ENCODE assay signal across 28 mouse cellular contexts in genomic region chr19:28663148-28663547, GRCm38 (mm10). TPM values are rescaled to one million over a fixed set of nuclear protein-coding genes. Genes with fewer than 3 reads are reported as not detected.
DNase-seq lines count a peak whose midpoint lies in the region; ATAC-seq and TF ChIP-seq lines count a peak whose summit lies in the region.
"Had no signal": no experiment of that assay in that cellular context is flagged by ENCODE, and none has a peak within 500 bp of the region (broad histone marks: within the 10 kb centered on the region; RNA-seq: fewer than 3 reads in every experiment).

No protein-coding gene starts in this region.

- ATAC-seq in heart, embryonic 13.5 days (ENCODE audit: extremely low read depth, insufficient number of reproducible peaks, low FRiP score, low TSS enrichment): no peak
- ATAC-seq in hindbrain, embryonic 16.5 days: no peak
- ATAC-seq: forebrain, embryonic 15.5 days; hindbrain, postnatal 0 days; intestine, embryonic 15.5 days; midbrain, embryonic 15.5 days had no signal

- no peaks in the 10 kb centered on the region for H3K36me3 ChIP-seq in heart, embryonic 13.5 days
- H3K36me3 ChIP-seq in heart, adult 2 months (ENCODE audit: control insufficient read depth, insufficient read depth, low read length): no peaks in the 10 kb centered on the region
- H3K36me3 ChIP-seq in hindbrain, embryonic 16.5 days (ENCODE audit: control insufficient read depth, insufficient read depth, low read length): no peaks in the 10 kb centered on the region
- no peaks in the 10 kb centered on the region for H3K36me3 ChIP-seq in hindbrain, embryonic 10.5 days
- H3K36me3 ChIP-seq: embryonic facial prominence, embryonic 12.5 days; forebrain, embryonic 15.5 days; G1E; intestine, embryonic 15.5 days; liver, embryonic 15.5 days; midbrain, embryonic 15.5 days; neural tube, embryonic 15.5 days had no signal

- TF ChIP-seq CTCF in heart, adult 2 months (IDR thresholded peaks at IDR 0.05): no peak

- H3K27ac ChIP-seq in heart, embryonic 13.5 days (replicated peaks): no peak overlapping the region
- H3K27ac ChIP-seq in heart, adult 2 months: no peak overlapping the region
- H3K27ac ChIP-seq in hindbrain, embryonic 16.5 days (ENCODE audit: low read depth, low read length): no peak overlapping the region
- H3K27ac ChIP-seq in hindbrain, embryonic 10.5 days: no peak overlapping the region
- H3K27ac ChIP-seq: embryonic facial prominence, embryonic 12.5 days; forebrain, embryonic 15.5 days; hindbrain, postnatal 0 days; intestine, embryonic 15.5 days; left cerebral cortex, adult 2 months; limb, embryonic 12.5 days; liver, embryonic 15.5 days; midbrain, embryonic 10.5 days; midbrain, embryonic 15.5 days; neural tube, embryonic 15.5 days had no signal

- no peaks in the 10 kb centered on the region for H3K9me3 ChIP-seq in heart, embryonic 13.5 days
- no peaks in the 10 kb centered on the region for H3K9me3 ChIP-seq in hindbrain, embryonic 16.5 days (ENCODE audit: control insufficient read depth, low read length)
- no peaks in the 10 kb centered on the region for H3K9me3 ChIP-seq in hindbrain, embryonic 10.5 days
- H3K9me3 ChIP-seq: embryonic facial prominence, embryonic 12.5 days; forebrain, embryonic 15.5 days; G1E; intestine, embryonic 15.5 days; limb, embryonic 12.5 days; liver, embryonic 15.5 days; midbrain, embryonic 10.5 days; midbrain, embryonic 15.5 days; neural tube, embryonic 15.5 days had no signal

- no peak for DNase-seq in heart, adult 2 months
- no peak for DNase-seq in hindbrain, embryonic 10.5 days (ENCODE audit: low spot score)
- peak; percentile 62 for DNase-seq in Muller cell, postnatal 12 days (ENCODE audit: inconsistent ontology term)
- no peak for DNase-seq in frontal cortex, adult 2 months (ENCODE audit: extremely low spot score in 1 of 2, low spot score in 1 of 2)
- DNase-seq: adrenal gland, postnatal 25 days; B cell, adult 2 months; cerebellum, adult 11-12 months; cerebellum, adult 9-11 months; embryo, embryonic 11 days; kidney, adult 9 months; kidney, postnatal 25 days; lung, embryonic 14.5 days; retina, postnatal 1 day; right cerebral cortex, postnatal 14 days had no signal

- H3K4me1 ChIP-seq in heart, embryonic 13.5 days: peaks cover 20% of the 10 kb centered on the region
- H3K4me1 ChIP-seq in heart, adult 2 months (ENCODE audit: control insufficient read depth, insufficient read depth, low read length): no peaks in the 10 kb centered on the region
- no peaks in the 10 kb centered on the region for H3K4me1 ChIP-seq in hindbrain, embryonic 16.5 days (ENCODE audit: control insufficient read depth, insufficient read depth, low read depth, low read length)
- H3K4me1 ChIP-seq in hindbrain, embryonic 10.5 days (replicated peaks): peaks cover 10% of the 10 kb centered on the region; the same call in 1 of the 2 replicates
- H3K4me1 ChIP-seq: embryonic facial prominence, embryonic 12.5 days; forebrain, embryonic 15.5 days; intestine, embryonic 15.5 days; liver, embryonic 15.5 days; neural tube, embryonic 15.5 days had no signal

- no peaks in the 10 kb centered on the region for H3K79me2 ChIP-seq in heart, adult 2 months (replicated peaks; ENCODE audit: control insufficient read depth, insufficient read depth, low read length)

- no peak overlapping the region for H3K4me3 ChIP-seq in heart, embryonic 13.5 days
- no peak overlapping the region for H3K4me3 ChIP-seq in heart, adult 2 months
- H3K4me3 ChIP-seq in hindbrain, embryonic 16.5 days (ENCODE audit: low read length): no peak overlapping the region
- H3K4me3 ChIP-seq in hindbrain, embryonic 10.5 days: no peak overlapping the region
- H3K4me3 ChIP-seq: embryonic facial prominence, embryonic 12.5 days; forebrain, embryonic 15.5 days; intestine, embryonic 15.5 days; left cerebral cortex, adult 2 months; limb, embryonic 12.5 days; liver, embryonic 15.5 days; midbrain, embryonic 10.5 days; midbrain, embryonic 15.5 days; neural tube, embryonic 15.5 days had no signal

- peaks cover 5% of the 10 kb centered on the region; the same call in 1 of the 2 replicates for H3K27me3 ChIP-seq in heart, embryonic 13.5 days (replicated peaks)
- no peaks in the 10 kb centered on the region for H3K27me3 ChIP-seq in heart, adult 2 months (ENCODE audit: control insufficient read depth, insufficient read depth, low read length)
- H3K27me3 ChIP-seq in hindbrain, embryonic 16.5 days (replicated peaks; ENCODE audit: control insufficient read depth, insufficient read depth, low read length): no peaks in the 10 kb centered on the region
- H3K27me3 ChIP-seq in hindbrain, embryonic 10.5 days (ENCODE audit: insufficient read depth, poor library complexity, severe bottlenecking): peaks cover 12% of the 10 kb centered on the region
- H3K27me3 ChIP-seq: CH12.LX; forebrain, embryonic 15.5 days; intestine, embryonic 15.5 days; liver, embryonic 15.5 days; midbrain, embryonic 15.5 days had no signal

- H3K4me2 ChIP-seq in heart, embryonic 13.5 days: peak overlapping the region; percentile 47
- no peak overlapping the region for H3K4me2 ChIP-seq in hindbrain, embryonic 16.5 days (ENCODE audit: low read length)
- H3K4me2 ChIP-seq: embryonic facial prominence, embryonic 12.5 days; forebrain, embryonic 15.5 days; intestine, embryonic 15.5 days; limb, embryonic 12.5 days; liver, embryonic 15.5 days; midbrain, embryonic 15.5 days; neural tube, embryonic 15.5 days had no signal

- 44% methylated on average over 10 of the region's 10 CpGs for WGBS in heart, embryonic 13.5 days
- 49% methylated on average over 10 of the region's 10 CpGs for WGBS in heart, adult 2 months
- WGBS in hindbrain, embryonic 16.5 days: 47% methylated on average over 10 of the region's 10 CpGs
- 51% methylated on average over 10 of the region's 10 CpGs for WGBS in hindbrain, embryonic 10.5 days

- intact Hi-C loops in heart, adult 2 months (cut with DNase I): no loop called here

- TF ChIP-seq EP300 in heart, adult 2 months (IDR thresholded peaks at IDR 0.05; ENCODE audit: insufficient read depth, low read depth, low read length): no peak

- TF ChIP-seq POLR2A in heart, adult 2 months (IDR thresholded peaks at IDR 0.05; ENCODE audit: insufficient read depth, low read depth, low read length): no peak

- H3K9ac ChIP-seq in heart, embryonic 13.5 days: no peak overlapping the region
- H3K9ac ChIP-seq in heart, adult 2 months (ENCODE audit: low read depth, low read length): no peak overlapping the region
- H3K9ac ChIP-seq in hindbrain, embryonic 16.5 days (ENCODE audit: low read depth, low read length): peak overlapping the region; percentile 35; the same call in 1 of the 2 replicates
- H3K9ac ChIP-seq: embryonic facial prominence, embryonic 12.5 days; forebrain, embryonic 15.5 days; intestine, embryonic 15.5 days; limb, embryonic 12.5 days; liver, embryonic 15.5 days; lung, embryonic 14.5 days; midbrain, embryonic 15.5 days; neural tube, embryonic 15.5 days had no signal

RNA-seq across cellular contexts. Expression of gene Glis3, which starts 16.7 kb away (rescaled TPM):
- polyA plus RNA-seq in heart, embryonic 13.5 days (2015; fragmentation: Nextera tagmentation; extraction: Ambion mirVana): 0.98 and 1.1 TPM in 2 replicates
- total RNA-seq in heart, adult 2 months (2021): 1 to 10 TPM; 1.1 to 1.3 TPM
- 0.50 and 0.55 TPM in 2 replicates for polyA plus RNA-seq in heart, adult 2 months (2012; rRNA removed)
- polyA plus RNA-seq in hindbrain, embryonic 16.5 days (2015; fragmentation: Nextera tagmentation; extraction: Ambion mirVana): 2.5 and 2.9 TPM in 2 replicates
- polyA plus RNA-seq in hindbrain, embryonic 10.5 days (2016; fragmentation: Nextera tagmentation; extraction: Ambion mirVana): 2.2 and 3.9 TPM in 2 replicates
- 1.5 and 1.9 TPM in 2 replicates for polyA plus RNA-seq in frontal cortex, adult 2 months (2012; rRNA removed)
- total RNA-seq: CH12.LX had no signal
- polyA plus RNA-seq: G1E had no signal
